Mouse (Mus musculus) hindbrain, embryonic 14.5 days (tissue): ENCODE data around the gene Pip4k2c. TPM values are rescaled to one million over a fixed set of nuclear protein-coding genes. Genes with fewer than 3 reads are reported as not detected.

ENCODE experiments used
- ATAC-seq: fragments of 200-750 bp; cut with Nextera tagmentation; 2 replicates; pipeline ENCODE4 v1.8.0; 2017; ENCODE audit warnings: moderate number of reproducible peaks, mild to moderate bottlenecking, moderate TSS enrichment, moderate library complexity; ENCODE audit not compliant: low FRiP score
- DNase-seq: peaks from one replicate; pipeline ENCODE4 v3.0.0-alpha.2; 2015; ENCODE audit warnings: low spot score
- H3K27ac ChIP-seq: fragments of 300-500 bp; sonication (generic); 2 replicates; pipeline ENCODE4 v1.5.1; 2014; ENCODE audit warnings: mild to moderate bottlenecking, moderate library complexity
- H3K27me3 ChIP-seq: fragments of 300-500 bp; sonication (generic); 2 replicates; pipeline ENCODE4 v1.6.1; 2014; ENCODE audit warnings: mild to moderate bottlenecking, low read length, mixed read lengths; ENCODE audit not compliant: control insufficient read depth, insufficient read depth
- H3K36me3 ChIP-seq: fragments of 300-500 bp; sonication (generic); replicated peaks from 2 replicates; pipeline ENCODE4 v1.6.1; 2014; ENCODE audit not compliant: control insufficient read depth, insufficient read depth
- H3K4me1 ChIP-seq: fragments of 300-500 bp; sonication (generic); replicated peaks from 2 replicates; pipeline ENCODE4 v1.6.1; 2014; ENCODE audit warnings: antibody characterized with exemption, low read length, mixed read lengths; ENCODE audit not compliant: control insufficient read depth, insufficient read depth
- H3K4me2 ChIP-seq: fragments of 300-500 bp; sonication (generic); replicated peaks from 2 replicates; pipeline ENCODE4 v1.6.1; 2014; ENCODE audit warnings: mild to moderate bottlenecking, moderate library complexity
- H3K4me3 ChIP-seq: fragments of 300-500 bp; sonication (generic); replicated peaks from 2 replicates; pipeline ENCODE4 v1.5.1; 2014; ENCODE audit warnings: mild to moderate bottlenecking, low read length
- H3K9ac ChIP-seq: fragments of 300-500 bp; sonication (generic); 2 replicates; pipeline ENCODE4 v1.6.1; 2014
- H3K9me3 ChIP-seq: fragments of 300-500 bp; sonication (generic); 2 replicates; pipeline ENCODE4 v1.6.1; 2016; ENCODE audit warnings: low read length; ENCODE audit not compliant: control insufficient read depth
- WGBS: fragments of 180-500 bp; shearing (Covaris S2); extraction: QIAGEN DNeasy Blood & Tissue Kit; methylation state at CpG from one replicate; pipeline ENCODE4 v1.1.7; 2014; 5-methylcytosine and 5-hydroxymethylcytosine counted together
- polyA plus RNA-seq: library from polyadenylated mRNA; unstranded; fragments of >200 nt; fragmentation: Nextera tagmentation; extraction: Ambion mirVana; gene quantifications from 2 replicates; pipeline ENCODE4 v1.2.1, GENCODE M21; 2014

Pip4k2c gene
- polyA plus RNA-seq, 1 experiment from 2014 or later, result 17.1 TPM

- Histone ChIP-seq H3K27me3 (peaks cover 63% of the 10 kb centered on the region), H3K4me2 (peak overlapping the region; percentile 45), H3K4me1 (peaks cover 23% of the 10 kb centered on the region), H3K9ac (no peak overlapping the region), H3K27ac (no peak overlapping the region), H3K36me3 (peaks cover 45% of the 10 kb centered on the region), H3K4me3 (peak overlapping the region; percentile 15; the same call in 1 of the 2 replicates), H3K9me3 (no peaks in the 10 kb centered on the region)
- peak; percentile 56 for DNase-seq
- ATAC-seq, result peak; percentile 41; the same call in 1 of the 2 replicates
- WGBS, result 2% methylated on average over 29 of the region's 29 CpGs
Measured at GRCm38 (mm10) chr10:127170837-127171272, 40.5 kb downstream of the Pip4k2c start.

- peak; percentile 45 for DNase-seq
- peak overlapping the region; percentile 45 for H3K4me2 ChIP-seq
- no peaks in the 10 kb centered on the region for H3K9me3 ChIP-seq
- no peak overlapping the region; the same call in 1 of the 2 replicates for H3K4me3 ChIP-seq
- H3K9ac ChIP-seq, result 0 out of 2 replicates have a peak overlapping the region, but pooled peaks have one; percentile 8
- H3K27ac ChIP-seq, result no peak overlapping the region
- peaks cover 23% of the 10 kb centered on the region for H3K4me1 ChIP-seq
- peaks cover 45% of the 10 kb centered on the region for H3K36me3 ChIP-seq
- peaks cover 55% of the 10 kb centered on the region for H3K27me3 ChIP-seq
- WGBS, result 5% methylated on average over 22 of the region's 22 CpGs
- no peak for ATAC-seq
Measured at GRCm38 (mm10) chr10:127170002-127170401, 41.4 kb downstream of the Pip4k2c start.

- H3K9ac ChIP-seq, result peak overlapping the region; percentile 25
- WGBS, result 55% methylated on average over 10 of the region's 10 CpGs
- peaks cover 52% of the 10 kb centered on the region for H3K27me3 ChIP-seq
- H3K4me1 ChIP-seq, result peaks cover 23% of the 10 kb centered on the region
- no peaks in the 10 kb centered on the region for H3K9me3 ChIP-seq
- DNase-seq (no peak), ATAC-seq (no peak)
- peak overlapping the region; percentile 95 for H3K4me2 ChIP-seq
- H3K4me3 ChIP-seq, result 0 out of 2 replicates have a peak overlapping the region, but pooled peaks have one; percentile 94
- H3K36me3 ChIP-seq, result peaks cover 40% of the 10 kb centered on the region
- no peak overlapping the region for H3K27ac ChIP-seq
Measured at GRCm38 (mm10) chr10:127167614-127168192, 43.7 kb downstream of the Pip4k2c start.

- Histone ChIP-seq H3K4me1 (peaks cover 23% of the 10 kb centered on the region), H3K36me3 (peaks cover 38% of the 10 kb centered on the region), H3K4me2 (peak overlapping the region; percentile 95), H3K4me3 (peak overlapping the region; percentile 94), H3K27me3 (peaks cover 52% of the 10 kb centered on the region), H3K9ac (peak overlapping the region; percentile 99), H3K9me3 (no peaks in the 10 kb centered on the region), H3K27ac (peak overlapping the region; percentile 95)
- ATAC-seq (no peak), DNase-seq (no peak)
- WGBS, result 22% methylated on average over 15 of the region's 15 CpGs
Measured at GRCm38 (mm10) chr10:127166771-127167613, 44.4 kb downstream of the Pip4k2c start.

- WGBS, result 4% methylated on average over 11 of the region's 11 CpGs
- Histone ChIP-seq H3K27ac (peak overlapping the region; percentile 95), H3K27me3 (peaks cover 47% of the 10 kb centered on the region), H3K36me3 (peaks cover 32% of the 10 kb centered on the region), H3K4me3 (peak overlapping the region; percentile 94), H3K9me3 (no peaks in the 10 kb centered on the region), H3K9ac (peak overlapping the region; percentile 99), H3K4me2 (peak overlapping the region; percentile 95), H3K4me1 (peaks cover 23% of the 10 kb centered on the region)
- ATAC-seq (peak; percentile 63), DNase-seq (peak; percentile 61)
Measured at GRCm38 (mm10) chr10:127166404-127166715, 45.0 kb downstream of the Pip4k2c start.

GRCm38 (mm10) chr10:127165654-127166403 is 45.6 kb downstream of the Pip4k2c start:
- H3K4me1 ChIP-seq, result peaks cover 23% of the 10 kb centered on the region
- WGBS, result under 1% methylated on average over 51 of the region's 56 CpGs

GRCm38 (mm10) chr10:127165354-127165653 is 46.1 kb downstream of the Pip4k2c start:
- peak; percentile 62 for ATAC-seq
- Histone ChIP-seq H3K36me3 (peaks cover 24% of the 10 kb centered on the region), H3K4me2 (peak overlapping the region; percentile 95), H3K4me1 (peaks cover 19% of the 10 kb centered on the region), H3K27me3 (peaks cover 37% of the 10 kb centered on the region), H3K27ac (peak overlapping the region; percentile 95), H3K9me3 (no peaks in the 10 kb centered on the region), H3K9ac (peak overlapping the region; percentile 99), H3K4me3 (peak overlapping the region; percentile 94)
- DNase-seq, result no peak
- 0% methylated on average over 38 of the region's 42 CpGs for WGBS

More at GRCm38 (mm10) chr10:127165654-127166403, 45.6 kb downstream of the Pip4k2c start:
- H3K4me3 ChIP-seq, result peak overlapping the region; percentile 94
- H3K4me2 ChIP-seq, result peak overlapping the region; percentile 95
- peaks cover 26% of the 10 kb centered on the region for H3K36me3 ChIP-seq
- no peak for DNase-seq
- no peaks in the 10 kb centered on the region for H3K9me3 ChIP-seq
- peak overlapping the region; percentile 99 for H3K9ac ChIP-seq
- H3K27ac ChIP-seq, result peak overlapping the region; percentile 95
- H3K27me3 ChIP-seq, result peaks cover 42% of the 10 kb centered on the region
- peak; percentile 43 for ATAC-seq

DNA sequence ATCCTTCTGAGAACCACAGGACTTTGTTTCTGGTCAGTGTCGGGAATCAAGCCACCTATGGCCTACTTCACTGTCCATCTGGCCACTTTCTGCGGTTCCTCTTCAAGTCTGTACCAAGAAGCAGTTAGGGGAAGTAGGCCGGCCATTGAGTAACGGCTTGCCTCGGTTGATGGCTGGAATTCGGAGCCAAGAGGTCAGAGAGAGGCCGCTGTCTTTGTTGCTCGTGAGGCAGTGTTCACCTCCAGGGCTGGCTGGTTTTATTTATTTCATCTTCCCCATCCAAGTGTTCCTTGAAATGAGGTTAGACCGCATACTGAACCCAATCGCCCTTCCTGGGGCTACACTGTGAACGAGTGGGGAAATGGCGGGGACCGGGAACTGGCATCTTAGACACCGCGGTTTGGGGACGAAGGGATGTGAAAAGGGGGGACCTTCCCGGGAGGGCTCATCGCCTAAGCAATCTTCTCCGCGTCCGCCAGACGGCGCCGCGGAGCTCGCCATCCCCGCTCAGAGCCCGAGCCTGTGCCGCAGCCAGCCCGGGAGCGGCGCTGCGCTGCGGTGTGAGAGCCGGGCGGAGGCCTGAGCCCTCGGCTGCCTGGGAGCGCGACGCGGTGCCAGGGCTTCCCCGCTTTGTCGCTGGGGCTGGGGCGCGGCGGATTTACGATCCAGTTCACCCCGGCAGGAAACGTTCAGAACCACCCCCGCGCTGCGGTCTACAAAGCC is 46.6 kb downstream of the Pip4k2c start, which contains the start of gene B4galnt1:
Gene B4galnt1 (plus strand): TSS at position 595 of the 723 bp plus-strand sequence.
- Histone ChIP-seq H3K4me1 (peaks cover 13% of the 10 kb centered on the region), H3K9ac (peak within 1 kb of the TSS; percentile 99), H3K9me3 (no peaks in the 10 kb centered on the region), H3K36me3 (peaks cover 19% of the 10 kb centered on the region), H3K4me3 (peak within 1 kb of the TSS; percentile 94), H3K27ac (peak within 1 kb of the TSS; percentile 95), H3K4me2 (peak within 1 kb of the TSS; percentile 95), H3K27me3 (peaks cover 32% of the 10 kb centered on the region)
- peak; percentile 88 for ATAC-seq
- DNase-seq, result peak; percentile 91
- WGBS, result 2% methylated on average over 49 of the region's 52 CpGs
